Mouse (Mus musculus): ENCODE measurements around the gene Hsf4.
A peak's percentile ranks its signal among the peaks of the same experiment; 100 is the strongest.

Hsf4 gene

GRCm38 (mm10) chr8:105258911-105259720, 10.5 kb upstream of the Hsf4 start:
- DNase-seq (ENCODE audit: low spot score in 2 of 2) = no peak

GRCm38 (mm10) chr8:105259721-105260320, 9.8 kb upstream of the Hsf4 start:
- peak in 1 of 2 experiments; percentile 66 for DNase-seq (ENCODE audit: low spot score in 2 of 2)

- no peak for DNase-seq (ENCODE audit: low spot score in 2 of 2)
Measured at GRCm38 (mm10) chr8:105260371-105261099, 9.1 kb upstream of the Hsf4 start.

- DNase-seq (ENCODE audit: low spot score in 2 of 2) = no peak
Measured at GRCm38 (mm10) chr8:105261326-105261980, 8.1 kb upstream of the Hsf4 start.

GRCm38 (mm10) chr8:105263244-105263912, 6.2 kb upstream of the Hsf4 start:
- no peak for DNase-seq (ENCODE audit: low spot score in 2 of 2)

- DNase-seq (ENCODE audit: low spot score in 2 of 2) = peak in 1 of 2 experiments; percentile 43
Measured at GRCm38 (mm10) chr8:105264024-105264982, 5.3 kb upstream of the Hsf4 start, which contains the start of the genes Tradd and Fbxl8. TSS of gene Tradd (minus strand) at chr8:105264609. TSS of gene Fbxl8 (plus strand) at chr8:105264648.

GRCm38 (mm10) chr8:105265128-105265527, 4.5 kb upstream of the Hsf4 start:
- DNase-seq (ENCODE audit: low spot score in 2 of 2) = no peak

- no peak for DNase-seq (ENCODE audit: low spot score in 2 of 2)
Measured at GRCm38 (mm10) chr8:105266775-105267174, 2.8 kb upstream of the Hsf4 start.

- DNase-seq (ENCODE audit: low spot score in 2 of 2) = peak; percentile 73 to 80
Measured at GRCm38 (mm10) chr8:105268342-105269074, 1.1 kb upstream of the Hsf4 start.

GRCm38 (mm10) chr8:105269075-105269458, 534 bp upstream of the Hsf4 start:
- DNase-seq (ENCODE audit: low spot score in 2 of 2) = no peak

GRCm38 (mm10) chr8:105270101-105270915, 707 bp downstream of the Hsf4 start:
- DNase-seq (ENCODE audit: low spot score in 2 of 2) = no peak

- DNase-seq (ENCODE audit: low spot score in 2 of 2) = no peak
Measured at GRCm38 (mm10) chr8:105270916-105271186, 1.2 kb downstream of the Hsf4 start.

GRCm38 (mm10) chr8:105275387-105275786, 5.8 kb downstream of the Hsf4 start:
- no peak for DNase-seq (ENCODE audit: low spot score in 2 of 2)

- no peak for DNase-seq (ENCODE audit: low spot score in 2 of 2)
Measured at GRCm38 (mm10) chr8:105275840-105276239, 6.2 kb downstream of the Hsf4 start, which contains the start of gene Nol3. TSS of gene Nol3 (plus strand) at chr8:105276140.

- no peak for DNase-seq (ENCODE audit: low spot score in 2 of 2)
Measured at GRCm38 (mm10) chr8:105276292-105277120, 6.9 kb downstream of the Hsf4 start.

- peak; percentile 59 to 74 for DNase-seq (ENCODE audit: low spot score in 2 of 2)
Measured at GRCm38 (mm10) chr8:105278911-105279334, 9.3 kb downstream of the Hsf4 start.

GRCm38 (mm10) chr8:105280567-105280966, 11.0 kb downstream of the Hsf4 start:
- no peak for DNase-seq (ENCODE audit: low spot score in 2 of 2)

GRCm38 (mm10) chr8:105281821-105282220, 12.2 kb downstream of the Hsf4 start:
- no peak for DNase-seq (ENCODE audit: low spot score in 2 of 2)
